Mouse (Mus musculus): ENCODE data around the gene Jagn1. TPM values are rescaled to one million over a fixed set of nuclear protein-coding genes. Genes with fewer than 3 reads are reported as not detected.

Gene Jagn1
- total and polyA plus RNA-seq, 3 experiments = 80.6 to 95.6 TPM; not detected in 1

- TF ChIP-seq POLR2AphosphoS2 (IDR thresholded peaks at IDR 0.05; ENCODE audit: low read length) = no peak
- 0 out of 2 replicates have a peak, but pooled peaks have one; percentile 16 for TF ChIP-seq MEF2A (IDR thresholded peaks at IDR 0.05; ENCODE audit: extremely low read depth, insufficient replicate concordance, low read depth, low read length, poor library complexity, severe bottlenecking)
- TF ChIP-seq HCFC1 (IDR thresholded peaks at IDR 0.05; ENCODE audit: low read depth, low read length) = no peak
- 0 out of 2 replicates have a peak, but pooled peaks have one; percentile 0 for TF ChIP-seq MYC (IDR thresholded peaks at IDR 0.05; ENCODE audit: low read depth, low read length)
- TF ChIP-seq ZKSCAN1 (IDR thresholded peaks at IDR 0.05; ENCODE audit: low read depth, low read length) = no peak
- no peak for TF ChIP-seq USF2 (IDR thresholded peaks at IDR 0.05; ENCODE audit: borderline replicate concordance in 1 of 2, insufficient read depth in 1 of 2, low read depth in 1 of 2, low read length in 2 of 2)
- TF ChIP-seq E2F4 (IDR thresholded peaks at IDR 0.05; ENCODE audit: borderline replicate concordance, low read depth, low read length) = no peak
- TF ChIP-seq UBTF (IDR thresholded peaks at IDR 0.05; ENCODE audit: borderline replicate concordance, insufficient read depth, low read depth, low read length) = no peak
- TF ChIP-seq ZNF384 (IDR thresholded peaks at IDR 0.05; ENCODE audit: low read depth, low read length) = no peak
- TF ChIP-seq TCF12 (IDR thresholded peaks at IDR 0.05; ENCODE audit: low read depth, low read length) = peak; percentile 74; the same call in 1 of the 2 replicates
- no peak for TF ChIP-seq POLR2AphosphoS5 (IDR thresholded peaks at IDR 0.05; ENCODE audit: borderline replicate concordance, low read depth, low read length)
- TF ChIP-seq GABPA (IDR thresholded peaks at IDR 0.05; ENCODE audit: low read depth, low read length) = no peak
- no peak for TF ChIP-seq ELF1 (IDR thresholded peaks at IDR 0.05; ENCODE audit: low read depth, low read length)
- no peak for TF ChIP-seq NELFE (IDR thresholded peaks at IDR 0.05; ENCODE audit: low read depth, low read length)
- TF ChIP-seq CHD1 (IDR thresholded peaks at IDR 0.05; ENCODE audit: low read depth, low read length) = no peak
- no peak; the same call in 1 of the 2 replicates for TF ChIP-seq RCOR1 (IDR thresholded peaks at IDR 0.05; ENCODE audit: low read depth, low read length)
- no peak; the same call in 1 of the 2 replicates for TF ChIP-seq NRF1 (IDR thresholded peaks at IDR 0.05; ENCODE audit: insufficient read depth, low read depth, low read length, poor library complexity, severe bottlenecking)
- TF ChIP-seq MAX (IDR thresholded peaks at IDR 0.05; ENCODE audit: low read length) = no peak; the same call in 1 of the 2 replicates
- TF ChIP-seq GATA1 (IDR thresholded peaks at IDR 0.05; ENCODE audit: low read depth, low read length) = peak; percentile 74
- no peak for TF ChIP-seq USF1 (IDR thresholded peaks at IDR 0.05; ENCODE audit: low read depth, low read length)
- TF ChIP-seq MYB (IDR thresholded peaks at IDR 0.05; ENCODE audit: low read depth, low read length) = no peak
- TF ChIP-seq ETS1 (IDR thresholded peaks at IDR 0.05; ENCODE audit: low read depth, low read length) = peak; percentile 80
- no peak for TF ChIP-seq JUND (IDR thresholded peaks at IDR 0.05; ENCODE audit: low read depth, low read length)
- TF ChIP-seq KAT2A (conservative IDR thresholded peaks at IDR 0.05; ENCODE audit: low read depth, low read length) = no peak
- TF ChIP-seq CHD2 (IDR thresholded peaks at IDR 0.05; ENCODE audit: low read length) = no peak
These were observed 31.3 kb downstream of the Jagn1 start (continued) for GRCm38 (mm10) chr6:113473715-113474114.

All from MEL (cell line).